Mouse (Mus musculus) megakaryocyte, embryonic 14.5 days (primary cell): ENCODE data around the gene Rxrb. TPM values are rescaled to one million over a fixed set of nuclear protein-coding genes. Genes with fewer than 3 reads are reported as not detected.

Source experiments
- H3K27me3 ChIP-seq: replicated peaks from 2 replicates; pipeline ENCODE3; 2012; ENCODE audit warnings: inconsistent platforms
- H3K36me3 ChIP-seq: replicated peaks from 2 replicates; pipeline ENCODE3; 2012; ENCODE audit warnings: low read length, inconsistent platforms, mixed read lengths
- H3K4me1 ChIP-seq: 2 replicates; pipeline ENCODE4 v1.6.1; 2012; ENCODE audit warnings: inconsistent platforms
- H3K4me3 ChIP-seq: replicated peaks from 2 replicates; pipeline ENCODE3; 2012; ENCODE audit warnings: moderate library complexity, mild to moderate bottlenecking, inconsistent platforms
- H3K9me3 ChIP-seq: 2 replicates; pipeline ENCODE4 v1.6.1; 2012; ENCODE audit warnings: inconsistent platforms
- FLI1 ChIP-seq: IDR thresholded peaks from 2 replicates; pipeline ENCODE4 v1.6.1; 2012; ENCODE audit warnings: low read length, inconsistent platforms, mixed read lengths
- GATA1 ChIP-seq: IDR thresholded peaks from 3 replicates; pipeline ENCODE4 v1.6.1; 2012; ENCODE audit warnings: mixed read lengths, low read length, inconsistent platforms, borderline replicate concordance
- polyA plus RNA-seq: library from polyadenylated mRNA; stranded (reverse); fragments of >175 nt; gene quantifications from 2 replicates; pipeline ENCODE4 v1.2.3, GENCODE M21; 2012; ENCODE audit warnings: low replicate concordance; ENCODE audit not compliant: insufficient read depth

The Rxrb gene
- polyA plus RNA-seq, 1 experiment = 66.5 TPM

- TF ChIP-seq GATA1 = no peak
- TF ChIP-seq FLI1 = 0 out of 2 replicates have a peak, but pooled peaks have one; percentile 52
- Histone ChIP-seq H3K9me3 (peaks cover 22% of the 10 kb centered on the region), H3K27me3 (peaks cover under 1% of the 10 kb centered on the region), H3K4me1 (peaks cover 18% of the 10 kb centered on the region), H3K36me3 (peaks cover 86% of the 10 kb centered on the region), H3K4me3 (no peak overlapping the region)
These were observed 15.9 kb downstream of the Rxrb start for GRCm38 (mm10) chr17:34047404-34048050.

GRCm38 (mm10) chr17:34057224-34057623 lies 25.6 kb downstream of the Rxrb start:
- Histone ChIP-seq H3K9me3 (no peaks in the 10 kb centered on the region), H3K27me3 (peaks cover 15% of the 10 kb centered on the region), H3K4me1 (peaks cover 19% of the 10 kb centered on the region; the same call in 1 of the 2 replicates), H3K4me3 (no peak overlapping the region), H3K36me3 (peaks cover 96% of the 10 kb centered on the region)
- no peak for TF ChIP-seq FLI1
- TF ChIP-seq GATA1 = no peak

GRCm38 (mm10) chr17:34068864-34069263 lies 37.3 kb downstream of the Rxrb start:
- Histone ChIP-seq H3K4me3 (no peak overlapping the region), H3K27me3 (peaks cover 8% of the 10 kb centered on the region), H3K36me3 (peaks cover 31% of the 10 kb centered on the region), H3K4me1 (peaks cover 50% of the 10 kb centered on the region), H3K9me3 (peaks cover 27% of the 10 kb centered on the region)
- no peak for TF ChIP-seq GATA1
- TF ChIP-seq FLI1 = no peak

- peaks cover 28% of the 10 kb centered on the region for H3K9me3 ChIP-seq
- H3K36me3 ChIP-seq = peaks cover 11% of the 10 kb centered on the region
- H3K27me3 ChIP-seq = peaks cover 23% of the 10 kb centered on the region
- peaks cover 54% of the 10 kb centered on the region for H3K4me1 ChIP-seq
- TF ChIP-seq GATA1 = no peak
- no peak for TF ChIP-seq FLI1
- H3K4me3 ChIP-seq = peak overlapping the region; percentile 78
These were observed 40.5 kb downstream of the Rxrb start for GRCm38 (mm10) chr17:34072091-34072490.

GRCm38 (mm10) chr17:34075271-34075670 lies 43.7 kb downstream of the Rxrb start:
- H3K4me1 ChIP-seq = peaks cover 46% of the 10 kb centered on the region
- no peak for TF ChIP-seq GATA1
- TF ChIP-seq FLI1 = no peak

GRCm38 (mm10) chr17:34077549-34077948 lies 45.9 kb downstream of the Rxrb start:
- no peaks in the 10 kb centered on the region for H3K36me3 ChIP-seq
- H3K4me1 ChIP-seq = peaks cover 31% of the 10 kb centered on the region
- H3K9me3 ChIP-seq = peaks cover 6% of the 10 kb centered on the region
- H3K27me3 ChIP-seq = peaks cover 31% of the 10 kb centered on the region
- H3K4me3 ChIP-seq = peak overlapping the region; percentile 18
- TF ChIP-seq FLI1 (no peak), GATA1 (no peak)

More at GRCm38 (mm10) chr17:34075271-34075670, 43.7 kb downstream of the Rxrb start:
- Histone ChIP-seq H3K4me3 (no peak overlapping the region), H3K9me3 (peaks cover 27% of the 10 kb centered on the region), H3K36me3 (peaks cover 11% of the 10 kb centered on the region), H3K27me3 (peaks cover 29% of the 10 kb centered on the region)

GRCm38 (mm10) chr17:34078148-34078547 lies 46.5 kb downstream of the Rxrb start:
- peaks cover 25% of the 10 kb centered on the region for H3K4me1 ChIP-seq
- H3K27me3 ChIP-seq = peaks cover 31% of the 10 kb centered on the region
- peaks cover 6% of the 10 kb centered on the region for H3K9me3 ChIP-seq
- H3K4me3 ChIP-seq = no peak overlapping the region
- no peak for TF ChIP-seq FLI1
- TF ChIP-seq GATA1 = no peak
- H3K36me3 ChIP-seq = no peaks in the 10 kb centered on the region

- TF ChIP-seq GATA1 (no peak), FLI1 (no peak)
- peaks cover 28% of the 10 kb centered on the region for H3K27me3 ChIP-seq
- H3K4me3 ChIP-seq = no peak overlapping the region
- H3K4me1 ChIP-seq = peaks cover 17% of the 10 kb centered on the region
- no peaks in the 10 kb centered on the region for H3K36me3 ChIP-seq
- H3K9me3 ChIP-seq = no peaks in the 10 kb centered on the region; the same call in 1 of the 2 replicates
These were observed 47.4 kb downstream of the Rxrb start for GRCm38 (mm10) chr17:34079002-34079401.

- TF ChIP-seq FLI1 (no peak), GATA1 (no peak)
- H3K27me3 ChIP-seq = peaks cover 26% of the 10 kb centered on the region
- H3K4me1 ChIP-seq = peaks cover 17% of the 10 kb centered on the region
These were observed 48.0 kb downstream of the Rxrb start for GRCm38 (mm10) chr17:34079621-34080020.

GRCm38 (mm10) chr17:34083104-34083503 lies 51.5 kb downstream of the Rxrb start:
- H3K36me3 ChIP-seq = no peaks in the 10 kb centered on the region
- peaks cover 16% of the 10 kb centered on the region for H3K4me1 ChIP-seq
- TF ChIP-seq GATA1 (no peak), FLI1 (no peak)
- no peaks in the 10 kb centered on the region; the same call in 1 of the 2 replicates for H3K9me3 ChIP-seq
- H3K27me3 ChIP-seq = peaks cover 21% of the 10 kb centered on the region
- no peak overlapping the region for H3K4me3 ChIP-seq

More at GRCm38 (mm10) chr17:34079621-34080020, 48.0 kb downstream of the Rxrb start:
- no peak overlapping the region for H3K4me3 ChIP-seq
- H3K36me3 ChIP-seq = no peaks in the 10 kb centered on the region
- H3K9me3 ChIP-seq = no peaks in the 10 kb centered on the region; the same call in 1 of the 2 replicates
